Mouse (Mus musculus) mesoderm, embryonic 11.5 days (tissue): Measurements from ENCODE around the gene Epm2aip1.

Source experiments
- DNase-seq: peaks from one replicate; pipeline ENCODE4 v3.0.0-alpha.2; 2012; ENCODE audit warnings: low read depth, low spot score

The Epm2aip1 gene

GRCm38 (mm10) chr9:111287956-111288355 lies 16.2 kb downstream of the Epm2aip1 start:
- no peak for DNase-seq

- DNase-seq: no peak
Observed at GRCm38 (mm10) chr9:111289294-111289831, 17.6 kb downstream of the Epm2aip1 start.

GRCm38 (mm10) chr9:111289832-111290339 lies 18.2 kb downstream of the Epm2aip1 start:
- DNase-seq: peak; percentile 87

- no peak for DNase-seq
Observed at GRCm38 (mm10) chr9:111290539-111291100, 18.9 kb downstream of the Epm2aip1 start.

DNA sequence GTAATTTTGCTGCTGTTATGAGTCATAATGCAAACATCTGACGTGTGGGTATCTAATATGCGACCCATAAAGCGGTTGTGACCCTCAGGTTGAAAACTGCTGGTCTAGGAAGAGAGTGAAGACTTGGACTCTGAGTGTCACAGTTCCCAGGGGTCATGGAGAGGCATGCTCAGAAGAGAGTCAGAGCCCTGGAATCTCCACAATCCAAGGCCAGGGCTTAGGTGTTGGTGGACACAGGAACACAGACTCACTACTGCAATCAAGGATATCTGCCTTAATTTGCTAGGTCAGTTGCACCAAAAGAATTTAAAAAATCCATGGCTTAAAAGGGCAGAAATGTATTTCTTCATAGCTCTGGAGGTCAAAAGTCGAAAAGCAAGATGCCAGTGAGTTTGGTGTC lies 21.5 kb downstream of the Epm2aip1 start:
- DNase-seq: no peak

- DNase-seq: no peak
Observed at GRCm38 (mm10) chr9:111294911-111295310, 23.2 kb downstream of the Epm2aip1 start.

GRCm38 (mm10) chr9:111295323-111295722 lies 23.6 kb downstream of the Epm2aip1 start:
- DNase-seq: no peak

DNA sequence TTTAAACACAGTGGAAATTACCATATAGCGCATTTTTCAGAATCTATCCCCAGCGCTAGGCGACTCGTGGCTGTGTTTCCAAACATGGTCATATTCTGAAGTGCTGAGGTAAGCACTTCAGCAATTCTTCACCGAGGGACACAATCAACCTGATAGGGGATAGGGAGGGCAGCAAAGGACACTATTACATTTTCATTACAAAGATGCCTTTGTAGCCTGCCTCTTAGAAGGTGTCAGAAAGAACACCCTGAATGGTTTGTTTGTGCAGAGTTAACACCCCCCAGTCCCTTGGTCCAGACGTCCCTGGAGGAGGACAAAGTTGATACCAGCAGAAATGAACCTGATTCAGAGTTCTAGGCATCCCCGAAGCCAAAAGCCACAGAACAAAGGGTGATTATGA lies 24.7 kb downstream of the Epm2aip1 start:
- DNase-seq: no peak

DNA sequence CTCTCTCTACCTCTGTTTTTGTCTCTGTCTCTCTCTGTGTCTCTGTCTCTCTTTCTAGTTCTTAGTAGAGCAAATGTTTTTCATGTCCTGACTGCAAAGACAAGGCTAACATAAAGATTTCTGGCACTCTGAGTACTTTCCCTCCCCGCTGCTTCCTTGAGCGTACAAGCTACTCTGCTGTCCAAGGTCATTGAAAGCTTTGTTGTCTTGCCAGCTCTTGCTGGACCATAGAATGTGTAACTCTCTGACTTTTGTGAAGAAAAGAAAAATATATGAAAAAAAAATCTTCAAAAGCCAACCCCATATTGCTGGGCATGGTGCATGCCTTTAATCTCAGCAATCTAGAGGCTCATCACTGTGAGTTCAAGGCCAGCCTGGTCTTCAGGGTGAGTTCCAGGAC lies 26.9 kb downstream of the Epm2aip1 start:
- DNase-seq: no peak

DNA sequence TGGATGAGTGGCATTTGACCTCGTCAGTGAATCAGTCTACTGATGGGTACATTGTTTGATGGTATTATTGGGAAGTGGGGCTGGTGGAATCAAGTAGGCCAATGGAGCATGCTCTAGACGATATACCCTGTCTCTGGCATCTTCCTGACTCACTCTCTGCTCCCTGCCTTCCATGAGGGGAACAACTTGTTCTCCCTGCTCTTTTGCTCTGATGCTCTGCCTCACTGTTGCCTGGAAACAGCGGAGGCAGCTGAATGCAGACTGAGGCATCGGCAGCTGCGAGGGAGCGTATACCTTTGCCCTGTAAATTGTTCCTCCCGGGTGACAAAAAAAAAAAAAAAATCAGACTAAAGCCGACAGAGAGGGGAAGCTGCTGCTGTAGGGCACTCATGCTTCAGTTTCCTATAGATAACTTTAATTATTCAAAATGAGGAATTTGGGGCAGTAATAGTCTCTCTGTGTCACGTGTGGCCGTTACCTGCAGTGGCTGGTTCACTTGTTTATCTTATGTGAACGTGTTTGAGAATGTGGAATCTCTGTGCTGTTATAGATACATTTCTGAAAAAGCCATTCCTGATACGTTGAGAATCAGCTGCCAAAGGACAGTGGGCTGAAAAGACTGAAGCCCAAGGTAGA lies 30.6 kb downstream of the Epm2aip1 start:
- DNase-seq: no peak

DNA sequence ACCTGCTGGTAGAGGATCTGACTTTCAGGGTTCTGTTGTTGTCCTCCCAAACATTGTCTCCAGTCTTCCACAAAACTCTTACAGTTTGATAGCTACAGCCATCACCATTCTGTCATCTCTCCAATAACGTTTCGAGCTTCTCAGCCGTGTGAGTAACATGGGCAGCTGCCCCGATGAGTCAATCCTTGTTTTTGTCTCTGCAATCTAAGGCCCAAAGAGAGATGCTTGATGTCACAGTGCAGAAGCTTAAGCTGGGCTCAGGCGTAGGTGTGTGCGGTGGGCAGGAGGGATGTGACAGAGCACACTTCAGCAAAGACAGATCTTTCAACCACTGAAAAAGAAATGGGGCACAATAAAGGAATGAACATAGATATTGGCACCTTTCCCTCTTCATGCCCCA lies 32.3 kb downstream of the Epm2aip1 start:
- DNase-seq: no peak

GRCm38 (mm10) chr9:111306142-111306541 lies 34.4 kb downstream of the Epm2aip1 start:
- no peak for DNase-seq

- DNase-seq: no peak
Observed at GRCm38 (mm10) chr9:111311031-111311842, 39.5 kb downstream of the Epm2aip1 start, which contains the start of gene Trank1. Gene Trank1, plus strand, starts transcription at chr9:111311739.

GRCm38 (mm10) chr9:111311843-111312441 lies 40.2 kb downstream of the Epm2aip1 start:
- DNase-seq: no peak

DNA sequence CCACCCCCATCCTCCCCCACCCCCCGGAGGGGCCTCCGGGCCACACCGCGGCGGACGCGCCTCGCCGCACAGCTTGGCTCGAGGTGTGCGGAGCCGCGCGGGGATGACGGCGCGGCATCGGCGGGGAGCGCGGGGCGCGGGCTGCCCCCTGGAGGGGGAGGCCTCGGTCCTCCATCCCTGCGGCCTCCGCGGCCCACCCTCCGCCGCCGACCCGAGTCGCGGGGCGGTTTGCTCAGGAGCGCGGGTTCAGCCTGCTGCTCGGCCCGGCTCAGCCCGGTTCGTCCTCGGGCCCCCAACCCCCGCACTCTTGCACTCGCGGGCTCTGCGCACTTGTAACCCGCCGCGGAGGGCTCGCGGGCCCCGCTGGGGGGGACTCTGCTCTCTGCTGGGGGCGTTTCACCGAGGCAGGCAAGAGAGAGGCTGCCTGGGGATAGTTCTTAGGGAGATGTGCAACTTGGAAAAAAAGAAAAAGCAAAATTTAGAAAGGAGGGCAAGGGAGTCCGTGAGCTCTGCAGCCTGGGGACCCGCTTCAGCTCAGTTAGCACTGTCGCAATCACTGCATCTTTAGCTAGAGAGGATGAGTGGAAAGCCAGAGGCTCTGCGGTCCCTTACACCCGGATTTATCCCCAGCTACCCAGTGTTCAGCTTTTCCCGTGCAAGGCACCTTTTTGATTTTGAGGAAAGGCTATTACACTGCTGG lies 40.9 kb downstream of the Epm2aip1 start:
- no peak for DNase-seq

DNA sequence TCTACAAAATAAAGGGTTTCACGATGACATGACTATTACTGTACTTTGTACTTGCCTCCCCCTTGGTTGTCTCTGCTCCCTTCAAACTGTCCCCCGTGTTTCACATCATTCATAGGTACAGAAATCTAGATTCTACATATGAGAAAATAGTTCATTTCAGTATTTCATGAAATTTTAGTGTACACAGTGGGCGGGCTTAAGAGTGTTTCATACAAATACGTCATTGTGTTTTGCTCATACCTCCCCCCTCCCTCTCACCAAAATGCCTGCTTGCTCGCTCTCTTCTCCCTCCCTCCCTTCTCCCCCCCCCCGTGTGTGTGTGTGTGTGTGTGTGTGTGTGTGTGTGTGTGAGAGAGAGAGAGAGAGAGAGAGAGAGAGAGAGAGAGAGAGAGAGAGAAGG lies 41.6 kb downstream of the Epm2aip1 start:
- no peak for DNase-seq

- no peak for DNase-seq
Observed at GRCm38 (mm10) chr9:111313793-111314192, 42.1 kb downstream of the Epm2aip1 start.

- peak; percentile 54 for DNase-seq
Observed at GRCm38 (mm10) chr9:111314219-111314618, 42.5 kb downstream of the Epm2aip1 start.

DNA sequence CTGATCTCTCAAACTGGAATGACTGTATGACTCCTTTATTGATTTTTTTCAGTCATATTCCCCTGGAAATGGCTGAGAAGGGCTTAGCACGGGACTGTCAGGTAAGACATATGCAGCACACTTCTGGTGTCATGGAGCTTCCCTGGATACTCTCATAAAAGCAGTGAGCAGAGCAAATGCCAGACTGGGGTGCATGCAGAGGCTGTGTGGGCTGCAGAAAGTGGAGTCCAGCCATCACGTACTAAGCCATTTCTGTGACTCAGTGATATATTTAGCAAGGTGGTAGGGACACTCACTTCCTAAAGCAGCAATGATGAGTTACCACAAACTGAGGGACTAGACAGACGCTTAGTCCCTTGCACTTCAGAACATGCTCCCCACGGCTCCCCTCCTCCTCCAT lies 49.2 kb downstream of the Epm2aip1 start:
- no peak for DNase-seq

GRCm38 (mm10) chr9:111324881-111325280 lies 53.2 kb downstream of the Epm2aip1 start:
- no peak for DNase-seq
